Mouse (Mus musculus): ENCODE measurements around the gene Slc3a2. TPM values are rescaled to one million over a fixed set of nuclear protein-coding genes. Genes with fewer than 3 reads are reported as not detected.
A peak's percentile ranks its signal among the peaks of the same experiment; 100 is the strongest.
"Not testable (repeated sequence)": the region's sequence is repeated elsewhere in the genome, so short reads cannot be mapped to it uniquely, and the experiment has no call there.

Slc3a2 gene
- polyA plus RNA-seq, 1 experiment, result 147 TPM

DNA sequence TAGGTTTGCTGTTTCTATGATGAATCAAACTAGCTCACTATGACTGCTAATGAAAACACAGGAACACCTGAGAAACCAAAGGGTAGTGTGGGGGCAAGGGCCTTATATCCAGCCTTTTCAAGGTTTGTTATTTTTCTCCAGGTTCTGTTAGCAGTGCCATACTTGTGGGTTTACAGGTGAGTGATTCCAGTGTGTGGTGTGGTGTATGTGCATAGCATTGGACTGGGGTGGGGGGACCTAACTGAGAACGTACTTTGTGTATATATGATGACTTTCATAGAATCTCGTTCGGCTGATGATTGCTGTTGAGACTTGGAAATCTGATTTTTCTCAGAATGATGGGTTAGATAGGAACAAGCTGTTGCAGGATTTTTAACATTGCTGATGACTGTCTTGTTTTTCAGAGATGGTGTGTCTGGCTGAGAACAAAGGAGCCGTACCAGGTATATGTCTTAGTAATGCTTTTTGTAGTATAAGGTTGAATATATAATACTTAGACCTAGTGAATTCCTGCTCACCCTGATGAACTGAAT lies 2.0 kb upstream of the Slc3a2 start:
- DNase-seq (ENCODE audit: low read depth), result no peak
- TF ChIP-seq POLR2A (IDR thresholded peaks at IDR 0.05; ENCODE audit: borderline replicate concordance, extremely low read depth, insufficient read depth, insufficient read length, poor library complexity, severe bottlenecking) (no peak), CTCF (IDR thresholded peaks at IDR 0.05; ENCODE audit: borderline replicate concordance, extremely low read depth, insufficient read depth, insufficient read length) (no peak)

GRCm38 (mm10) chr19:8724392-8724791 lies 1.2 kb upstream of the Slc3a2 start:
- TF ChIP-seq POLR2A (IDR thresholded peaks at IDR 0.05; ENCODE audit: borderline replicate concordance, extremely low read depth, insufficient read depth, insufficient read length, poor library complexity, severe bottlenecking), result no peak
- no peak for TF ChIP-seq CTCF (IDR thresholded peaks at IDR 0.05; ENCODE audit: borderline replicate concordance, extremely low read depth, insufficient read depth, insufficient read length)
- DNase-seq (ENCODE audit: low read depth), result no peak

DNA sequence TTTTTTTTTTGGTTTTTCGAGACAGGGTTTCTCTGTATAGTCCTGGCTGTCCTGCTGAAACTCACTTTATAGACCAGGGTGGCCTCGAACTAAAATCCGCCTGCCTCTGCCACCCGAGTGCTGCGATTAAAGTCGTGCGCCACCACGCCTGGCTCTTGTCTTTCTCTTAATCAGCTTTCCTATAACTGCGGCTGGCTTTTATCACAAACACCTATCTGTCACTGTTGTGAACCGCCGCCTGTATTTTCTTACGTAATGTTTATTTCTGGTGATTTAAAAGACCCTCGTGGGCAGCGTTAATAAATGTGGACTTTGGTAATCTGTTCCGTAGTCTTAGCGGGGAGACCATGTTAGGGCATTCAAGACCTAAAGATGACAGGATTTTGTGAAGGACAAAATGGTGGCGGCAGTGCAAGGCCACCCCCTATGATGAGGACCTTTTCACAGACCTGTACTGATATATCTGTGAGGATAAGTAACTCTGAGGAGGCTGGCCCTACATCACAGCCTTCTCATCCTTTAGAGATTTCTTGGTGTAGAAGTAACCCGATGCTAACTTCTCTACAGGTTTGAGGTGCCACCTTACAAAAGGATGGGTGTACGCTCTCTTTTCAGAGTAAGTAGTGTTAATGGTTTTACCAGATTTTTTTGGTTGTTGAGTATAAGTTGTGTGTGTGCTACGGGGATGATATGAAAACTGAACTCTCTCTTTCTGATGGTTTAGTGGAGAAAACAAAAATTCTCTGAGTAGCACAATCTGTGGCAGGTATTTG lies 591 bp upstream of the Slc3a2 start:
- TF ChIP-seq CTCF (IDR thresholded peaks at IDR 0.05; ENCODE audit: borderline replicate concordance, extremely low read depth, insufficient read depth, insufficient read length) (no peak), POLR2A (IDR thresholded peaks at IDR 0.05; ENCODE audit: borderline replicate concordance, extremely low read depth, insufficient read depth, insufficient read length, poor library complexity, severe bottlenecking) (no peak)
- peak; percentile 41 for DNase-seq (ENCODE audit: low read depth)

DNA sequence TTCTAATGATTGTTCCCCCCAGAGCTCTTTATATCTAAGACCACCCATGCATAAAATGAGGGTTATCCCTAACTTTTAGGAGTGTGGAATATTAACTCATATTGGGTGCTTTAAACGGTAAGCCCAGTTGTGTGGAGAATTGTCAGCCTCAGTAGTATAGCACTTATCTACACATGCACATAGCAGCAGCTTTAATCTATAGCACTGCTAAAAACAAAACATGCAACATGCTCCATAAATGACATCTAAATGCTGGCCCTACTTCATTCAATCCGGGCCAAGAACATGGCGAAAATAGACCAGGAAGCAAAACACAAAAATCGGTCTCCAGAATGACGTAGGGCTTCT lies 636 bp downstream of the Slc3a2 start:
- no peak for DNase-seq (ENCODE audit: low read depth)
- TF ChIP-seq CTCF (IDR thresholded peaks at IDR 0.05; ENCODE audit: borderline replicate concordance, extremely low read depth, insufficient read depth, insufficient read length), result no peak
- TF ChIP-seq POLR2A (IDR thresholded peaks at IDR 0.05; ENCODE audit: borderline replicate concordance, extremely low read depth, insufficient read depth, insufficient read length, poor library complexity, severe bottlenecking), result no peak

GRCm38 (mm10) chr19:8722021-8722420 lies 1.1 kb downstream of the Slc3a2 start:
- TF ChIP-seq CTCF (IDR thresholded peaks at IDR 0.05; ENCODE audit: borderline replicate concordance, extremely low read depth, insufficient read depth, insufficient read length) (no peak), POLR2A (IDR thresholded peaks at IDR 0.05; ENCODE audit: borderline replicate concordance, extremely low read depth, insufficient read depth, insufficient read length, poor library complexity, severe bottlenecking) (no peak)
- no peak for DNase-seq (ENCODE audit: low read depth)

GRCm38 (mm10) chr19:8721378-8721777 lies 1.8 kb downstream of the Slc3a2 start:
- no peak for DNase-seq (ENCODE audit: low read depth)
- TF ChIP-seq POLR2A (IDR thresholded peaks at IDR 0.05; ENCODE audit: borderline replicate concordance, extremely low read depth, insufficient read depth, insufficient read length, poor library complexity, severe bottlenecking) (no peak), CTCF (IDR thresholded peaks at IDR 0.05; ENCODE audit: borderline replicate concordance, extremely low read depth, insufficient read depth, insufficient read length) (no peak)

DNA sequence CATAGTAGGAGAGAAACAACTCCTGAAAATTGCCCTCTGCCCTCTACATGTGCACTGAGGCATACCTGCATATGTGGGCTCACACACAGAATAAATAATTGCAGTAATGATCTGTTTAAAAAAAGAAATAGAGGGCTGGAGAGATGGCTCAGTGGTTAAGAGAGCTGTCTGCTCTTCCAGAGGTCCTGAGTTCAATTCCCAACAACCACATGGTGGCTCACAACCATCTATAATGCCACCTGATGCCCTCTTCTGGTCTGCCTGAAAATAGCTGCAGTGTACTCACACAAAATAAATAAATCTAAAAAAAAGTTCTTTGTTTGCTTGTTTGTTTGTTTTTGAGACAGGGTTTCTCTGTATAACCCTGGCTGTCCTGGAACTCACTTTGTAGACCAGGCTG lies 4.1 kb downstream of the Slc3a2 start:
- DNase-seq (ENCODE audit: low read depth), result not testable (repeated sequence)

DNA sequence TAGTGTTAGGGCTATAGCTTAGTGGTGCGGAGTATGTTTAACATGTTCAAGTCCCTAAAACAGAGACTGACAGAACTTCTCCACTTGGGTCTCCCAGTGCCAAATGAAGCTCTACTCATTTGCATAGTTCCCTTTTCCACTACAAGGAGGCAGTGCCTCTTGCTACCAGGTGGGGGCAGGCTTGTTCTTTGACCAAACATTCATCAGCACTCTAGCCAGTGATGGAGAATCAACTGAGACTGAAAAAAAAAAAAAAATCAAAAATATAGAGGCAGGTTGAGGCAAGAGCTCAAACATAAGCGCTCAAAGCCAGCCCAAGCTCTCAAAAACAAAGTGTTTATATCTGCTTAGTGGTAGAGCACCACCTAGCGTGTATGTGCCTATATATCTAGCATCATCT lies 4.8 kb downstream of the Slc3a2 start:
- peak; percentile 83 for DNase-seq (ENCODE audit: low read depth)

DNA sequence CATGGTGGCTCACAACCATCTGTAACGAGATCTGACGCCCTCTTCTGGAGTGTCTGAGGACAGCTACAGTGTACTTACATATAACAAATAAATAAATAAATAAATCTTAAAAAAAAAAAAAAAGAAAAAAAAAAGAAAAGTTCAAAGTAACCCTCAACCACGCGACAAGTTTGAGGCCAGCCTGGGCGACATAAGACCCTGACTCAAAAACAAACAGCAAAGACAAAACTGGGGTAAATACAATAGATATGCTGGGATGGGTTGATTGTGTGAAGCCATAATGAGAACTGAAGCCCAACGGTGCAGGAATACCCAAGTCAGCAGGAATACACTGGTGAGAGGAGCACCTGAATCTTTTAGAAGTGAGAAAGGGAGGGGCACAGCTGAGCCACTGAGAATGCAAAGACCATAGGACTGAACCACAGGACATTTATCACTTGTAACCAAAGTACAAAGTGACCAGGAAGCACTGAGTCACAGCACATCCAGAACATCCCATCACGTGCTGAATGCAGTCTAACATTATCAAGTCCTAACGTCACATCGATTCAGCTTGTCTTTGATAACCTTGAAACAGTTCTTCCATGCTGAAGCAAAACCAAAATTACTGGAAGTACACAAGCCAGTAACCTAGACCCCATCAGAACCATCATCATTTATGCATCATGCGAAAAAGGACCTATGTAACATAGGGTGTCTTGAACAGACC lies 6.2 kb downstream of the Slc3a2 start:
- DNase-seq (ENCODE audit: low read depth), result no peak
- no peak for TF ChIP-seq POLR2A (IDR thresholded peaks at IDR 0.05; ENCODE audit: borderline replicate concordance, extremely low read depth, insufficient read depth, insufficient read length, poor library complexity, severe bottlenecking)
- no peak for TF ChIP-seq CTCF (IDR thresholded peaks at IDR 0.05; ENCODE audit: borderline replicate concordance, extremely low read depth, insufficient read depth, insufficient read length)

More for the DNA sequence above, 4.8 kb downstream of the Slc3a2 start:
- TF ChIP-seq POLR2A (IDR thresholded peaks at IDR 0.05; ENCODE audit: borderline replicate concordance, extremely low read depth, insufficient read depth, insufficient read length, poor library complexity, severe bottlenecking) (no peak), CTCF (IDR thresholded peaks at IDR 0.05; ENCODE audit: borderline replicate concordance, extremely low read depth, insufficient read depth, insufficient read length) (peak; percentile 74; the same call in 1 of the 2 replicates)

DNA sequence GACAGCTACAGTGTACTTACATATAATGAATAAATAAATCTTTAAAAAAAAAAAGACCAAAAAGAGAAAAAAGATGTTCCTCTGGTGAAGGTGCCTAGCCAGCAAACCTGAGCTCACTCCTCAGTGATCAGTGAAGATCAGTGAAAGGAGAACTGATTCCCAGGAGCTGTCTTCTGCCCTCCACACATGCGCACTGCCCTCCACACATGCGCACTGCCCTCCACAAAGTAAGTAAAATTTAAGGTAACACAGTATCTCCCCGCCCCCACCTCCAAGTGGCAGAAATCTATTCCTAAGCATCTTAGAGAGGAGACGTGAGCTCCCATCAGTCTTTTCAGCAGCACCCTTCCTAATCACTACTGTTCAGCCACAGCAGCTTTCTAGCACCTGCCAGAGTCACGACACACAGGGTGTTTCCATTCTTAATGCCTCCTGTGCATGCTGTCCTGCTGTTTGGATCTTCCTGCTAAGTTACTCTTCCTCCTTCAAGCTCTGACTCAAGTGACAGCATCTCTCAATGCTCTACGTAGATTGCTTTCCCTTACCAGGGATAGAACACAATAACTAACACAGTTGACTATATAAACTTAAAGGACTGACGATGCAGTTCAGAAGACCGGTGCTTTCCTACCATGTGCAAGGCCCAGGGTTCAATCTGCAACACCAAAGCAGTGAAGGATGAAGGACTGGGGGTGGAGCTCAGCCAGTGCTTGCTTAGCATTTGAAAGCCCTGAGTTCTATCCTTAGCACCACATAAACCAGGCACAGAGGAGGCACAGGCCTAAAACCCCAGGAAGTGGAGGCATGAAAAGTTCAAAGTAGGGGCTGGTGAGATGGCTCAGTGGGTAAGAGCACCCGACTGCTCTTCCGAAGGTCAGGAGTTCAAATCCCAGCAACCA lies 7.1 kb downstream of the Slc3a2 start:
- no peak for DNase-seq (ENCODE audit: low read depth)
- TF ChIP-seq CTCF (IDR thresholded peaks at IDR 0.05; ENCODE audit: borderline replicate concordance, extremely low read depth, insufficient read depth, insufficient read length) (no peak), POLR2A (IDR thresholded peaks at IDR 0.05; ENCODE audit: borderline replicate concordance, extremely low read depth, insufficient read depth, insufficient read length, poor library complexity, severe bottlenecking) (no peak)

All from brain, embryonic 14.5 days (tissue).